Mouse (Mus musculus): ENCODE data around the gene Arhgef1. TPM values are rescaled to one million over a fixed set of nuclear protein-coding genes. Genes with fewer than 3 reads are reported as not detected.
A peak's percentile ranks its signal among the peaks of the same experiment; 100 is the strongest.

Gene Arhgef1
- polyA plus RNA-seq, 1 experiment: 219 TPM

- no peaks in the 10 kb centered on the region for H3K36me3 ChIP-seq (replicated peaks; ENCODE audit: low read length)
- H3K27me3 ChIP-seq (replicated peaks): peaks cover 61% of the 10 kb centered on the region
Observed at GRCm38 (mm10) chr7:24869532-24870165, 33.1 kb upstream of the Arhgef1 start, which contains the start of the genes Lypd4 and Dmrtc2. Gene Lypd4, minus strand, starts transcription at chr7:24869941. Gene Dmrtc2, plus strand, starts transcription at chr7:24870057.

DNA sequence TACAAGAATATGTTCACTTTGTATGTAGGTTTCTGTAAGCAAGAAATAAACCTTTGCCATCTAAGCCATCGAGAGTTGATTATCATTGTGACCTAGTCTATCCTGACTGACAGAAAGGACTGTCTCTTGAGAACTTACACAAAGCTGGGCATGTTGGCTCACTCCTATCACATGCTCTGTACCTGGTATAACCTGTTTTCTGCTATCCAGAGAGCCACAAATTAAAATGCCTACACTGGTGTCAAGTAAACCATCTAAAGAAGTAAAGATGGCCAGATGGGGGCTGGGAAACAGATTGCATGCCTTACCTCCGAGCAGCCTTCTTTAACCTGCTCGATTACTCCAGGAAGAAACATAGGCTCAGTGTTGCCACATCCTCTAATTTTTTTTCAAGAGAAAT is 25.1 kb upstream of the Arhgef1 start:
- Histone ChIP-seq H3K4me3 (replicated peaks) (no peak overlapping the region), H3K9me3 (no peaks in the 10 kb centered on the region), H3K4me1 (peaks cover 26% of the 10 kb centered on the region), H3K36me3 (replicated peaks; ENCODE audit: low read length) (no peaks in the 10 kb centered on the region), H3K27me3 (replicated peaks) (peaks cover 41% of the 10 kb centered on the region)
- TF ChIP-seq FLI1 (IDR thresholded peaks at IDR 0.05; ENCODE audit: low read length) (no peak), GATA1 (IDR thresholded peaks at IDR 0.05; ENCODE audit: borderline replicate concordance, low read length) (no peak)

More at GRCm38 (mm10) chr7:24869532-24870165, 33.1 kb upstream of the Arhgef1 start, which contains the start of the genes Lypd4 and Dmrtc2:
- Histone ChIP-seq H3K4me1 (peaks cover 24% of the 10 kb centered on the region), H3K9me3 (peaks cover 6% of the 10 kb centered on the region), H3K4me3 (replicated peaks) (no peak within 1 kb of the TSS)
- TF ChIP-seq GATA1 (IDR thresholded peaks at IDR 0.05; ENCODE audit: borderline replicate concordance, low read length): no peak
- no peak for TF ChIP-seq FLI1 (IDR thresholded peaks at IDR 0.05; ENCODE audit: low read length)

DNA sequence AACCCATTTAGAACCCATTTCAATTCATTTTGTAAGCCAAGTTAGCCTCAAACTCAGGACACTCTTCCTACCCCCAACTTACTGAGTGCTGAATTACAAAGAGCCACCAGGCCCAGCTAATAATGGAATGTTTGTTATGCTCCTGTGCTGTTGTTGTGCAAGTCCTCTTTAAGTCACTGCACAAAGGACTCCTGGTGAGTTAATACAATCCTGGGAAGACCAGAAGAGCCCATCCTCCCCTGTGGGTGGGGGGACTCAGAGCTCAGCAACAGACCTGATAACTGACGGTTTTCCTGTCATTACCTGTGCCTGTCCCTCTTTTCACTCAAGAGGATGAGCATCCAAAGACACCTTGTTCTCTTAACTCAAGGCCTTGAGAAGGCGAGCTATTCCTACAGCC is 23.1 kb upstream of the Arhgef1 start:
- H3K27me3 ChIP-seq (replicated peaks): peaks cover 23% of the 10 kb centered on the region
- H3K9me3 ChIP-seq: no peaks in the 10 kb centered on the region
- H3K36me3 ChIP-seq (replicated peaks; ENCODE audit: low read length): no peaks in the 10 kb centered on the region
- TF ChIP-seq FLI1 (IDR thresholded peaks at IDR 0.05; ENCODE audit: low read length): no peak
- TF ChIP-seq GATA1 (IDR thresholded peaks at IDR 0.05; ENCODE audit: borderline replicate concordance, low read length): no peak
- no peak overlapping the region for H3K4me3 ChIP-seq (replicated peaks)
- H3K4me1 ChIP-seq: peaks cover 21% of the 10 kb centered on the region

GRCm38 (mm10) chr7:24882416-24883199 is 20.1 kb upstream of the Arhgef1 start:
- Histone ChIP-seq H3K27me3 (replicated peaks) (peaks cover 6% of the 10 kb centered on the region), H3K4me1 (peaks cover 30% of the 10 kb centered on the region), H3K36me3 (replicated peaks; ENCODE audit: low read length) (peaks cover 22% of the 10 kb centered on the region), H3K9me3 (no peaks in the 10 kb centered on the region), H3K4me3 (replicated peaks) (no peak overlapping the region)
- TF ChIP-seq FLI1 (IDR thresholded peaks at IDR 0.05; ENCODE audit: low read length) (no peak), GATA1 (IDR thresholded peaks at IDR 0.05; ENCODE audit: borderline replicate concordance, low read length) (no peak)

DNA sequence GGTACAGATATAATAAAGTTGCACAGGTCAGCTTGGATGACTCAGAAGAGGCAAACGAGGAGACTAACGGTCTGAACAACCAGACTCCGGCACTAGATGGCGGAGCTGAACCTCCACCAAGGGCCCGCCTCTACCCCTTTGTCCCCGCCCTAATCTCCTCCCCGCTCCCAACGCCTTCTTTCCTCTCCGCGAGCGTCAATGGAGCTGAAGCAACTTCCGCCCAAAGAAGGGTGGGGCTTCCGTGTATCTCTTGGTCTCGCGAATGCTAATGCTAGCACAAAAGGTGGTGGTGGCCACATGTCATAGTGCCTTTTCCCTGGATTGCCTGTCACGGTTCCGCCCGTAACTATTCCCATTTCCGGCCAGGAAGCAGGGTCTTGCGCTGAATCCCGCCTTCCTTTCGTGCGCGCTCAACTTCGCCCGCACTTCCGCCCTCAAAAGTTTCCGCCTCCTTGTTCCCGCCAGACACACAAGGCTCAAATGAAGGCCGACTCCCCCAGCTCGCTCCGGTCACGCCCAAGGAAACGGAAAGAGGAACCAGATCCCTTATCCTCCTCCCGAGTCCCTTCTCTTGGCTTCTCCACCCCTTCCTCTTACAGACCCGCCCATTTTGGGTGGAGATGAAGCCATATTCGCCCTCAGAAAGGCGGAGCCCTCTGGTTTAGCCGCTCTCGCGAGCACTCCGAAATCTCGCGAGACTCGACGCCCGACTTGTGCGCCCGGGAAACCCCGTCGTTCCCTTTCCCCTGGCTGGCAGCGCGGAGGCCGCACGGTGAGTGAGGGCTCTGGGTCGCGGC is 18.6 kb upstream of the Arhgef1 start, which contains the start of gene Rps19:
TSS of gene Rps19 (plus strand) at position 476 of the 797 bp plus-strand sequence.
- Histone ChIP-seq H3K9me3 (no peaks in the 10 kb centered on the region), H3K36me3 (replicated peaks; ENCODE audit: low read length) (peaks cover 37% of the 10 kb centered on the region), H3K4me1 (peaks cover 39% of the 10 kb centered on the region), H3K27me3 (replicated peaks) (peaks cover 5% of the 10 kb centered on the region), H3K4me3 (replicated peaks) (peak within 1 kb of the TSS; percentile 100)
- TF ChIP-seq GATA1 (IDR thresholded peaks at IDR 0.05; ENCODE audit: borderline replicate concordance, low read length): no peak
- peak; percentile 88 for TF ChIP-seq FLI1 (IDR thresholded peaks at IDR 0.05; ENCODE audit: low read length)

- H3K36me3 ChIP-seq (replicated peaks; ENCODE audit: low read length): peaks cover 44% of the 10 kb centered on the region
- TF ChIP-seq FLI1 (IDR thresholded peaks at IDR 0.05; ENCODE audit: low read length) (no peak), GATA1 (IDR thresholded peaks at IDR 0.05; ENCODE audit: borderline replicate concordance, low read length) (no peak)
- H3K4me1 ChIP-seq: peaks cover 40% of the 10 kb centered on the region
- no peaks in the 10 kb centered on the region for H3K9me3 ChIP-seq
- H3K27me3 ChIP-seq (replicated peaks): peaks cover 4% of the 10 kb centered on the region
- peak overlapping the region; percentile 100 for H3K4me3 ChIP-seq (replicated peaks)
Observed at GRCm38 (mm10) chr7:24884693-24885291, 17.9 kb upstream of the Arhgef1 start.

- H3K4me1 ChIP-seq: peaks cover 49% of the 10 kb centered on the region
- H3K4me3 ChIP-seq (replicated peaks): peak overlapping the region; percentile 100
- no peaks in the 10 kb centered on the region for H3K27me3 ChIP-seq (replicated peaks)
- H3K9me3 ChIP-seq: no peaks in the 10 kb centered on the region
- TF ChIP-seq GATA1 (IDR thresholded peaks at IDR 0.05; ENCODE audit: borderline replicate concordance, low read length) (no peak), FLI1 (IDR thresholded peaks at IDR 0.05; ENCODE audit: low read length) (no peak)
- H3K36me3 ChIP-seq (replicated peaks; ENCODE audit: low read length): peaks cover 53% of the 10 kb centered on the region
Observed at GRCm38 (mm10) chr7:24885468-24886307, 17.0 kb upstream of the Arhgef1 start.

- peaks cover 59% of the 10 kb centered on the region for H3K36me3 ChIP-seq (replicated peaks; ENCODE audit: low read length)
Observed at GRCm38 (mm10) chr7:24886308-24886633, 16.4 kb upstream of the Arhgef1 start.

More at GRCm38 (mm10) chr7:24886308-24886633, 16.4 kb upstream of the Arhgef1 start:
- peaks cover 47% of the 10 kb centered on the region for H3K4me1 ChIP-seq
- H3K4me3 ChIP-seq (replicated peaks): peak overlapping the region; percentile 100
- no peaks in the 10 kb centered on the region for H3K9me3 ChIP-seq
- TF ChIP-seq GATA1 (IDR thresholded peaks at IDR 0.05; ENCODE audit: borderline replicate concordance, low read length): no peak
- TF ChIP-seq FLI1 (IDR thresholded peaks at IDR 0.05; ENCODE audit: low read length): no peak
- no peaks in the 10 kb centered on the region for H3K27me3 ChIP-seq (replicated peaks)
